Mouse (Mus musculus): Measurements from ENCODE around the gene Atp1b1. TPM values are rescaled to one million over a fixed set of nuclear protein-coding genes. Genes with fewer than 3 reads are reported as not detected.

The Atp1b1 gene
- polyA plus RNA-seq, 1 experiment from 2014 or later: 163 TPM

GRCm38 (mm10) chr1:164460921-164461697, 3.0 kb upstream of the Atp1b1 start:
- H3K27me3 ChIP-seq: peaks cover 36% of the 10 kb centered on the region
- peak overlapping the region; percentile 36 for H3K4me2 ChIP-seq
- ATAC-seq (replicated peaks; ENCODE audit: low FRiP score): peak; percentile 42
- H3K36me3 ChIP-seq: no peaks in the 10 kb centered on the region
- WGBS: 56% methylated on average over 13 of the region's 13 CpGs
- H3K9me3 ChIP-seq (replicated peaks): no peaks in the 10 kb centered on the region
- peak overlapping the region; percentile 9; the same call in 1 of the 2 replicates for H3K4me3 ChIP-seq (replicated peaks)
- no peak overlapping the region for H3K9ac ChIP-seq
- peak overlapping the region; percentile 91 for H3K27ac ChIP-seq
- H3K4me1 ChIP-seq: peaks cover 36% of the 10 kb centered on the region

- Histone ChIP-seq H3K36me3 (no peaks in the 10 kb centered on the region), H3K9ac (0 out of 2 replicates have a peak overlapping the region, but pooled peaks have one; percentile 77), H3K27ac (peak overlapping the region; percentile 95), H3K4me3 (replicated peaks) (peak overlapping the region; percentile 74), H3K4me1 (peaks cover 36% of the 10 kb centered on the region), H3K27me3 (peaks cover 45% of the 10 kb centered on the region), H3K4me2 (peak overlapping the region; percentile 86), H3K9me3 (replicated peaks) (no peaks in the 10 kb centered on the region)
- no peak for ATAC-seq (replicated peaks; ENCODE audit: low FRiP score)
- 53% methylated on average over 12 of the region's 12 CpGs for WGBS
Measured at GRCm38 (mm10) chr1:164459127-164459905, 1.2 kb upstream of the Atp1b1 start.

GRCm38 (mm10) chr1:164458621-164459051, 481 bp upstream of the Atp1b1 start:
- Histone ChIP-seq H3K4me2 (peak overlapping the region; percentile 86), H3K36me3 (no peaks in the 10 kb centered on the region), H3K27ac (peak overlapping the region; percentile 95), H3K4me1 (peaks cover 36% of the 10 kb centered on the region), H3K9ac (peak overlapping the region; percentile 77), H3K9me3 (replicated peaks) (no peaks in the 10 kb centered on the region), H3K4me3 (replicated peaks) (peak overlapping the region; percentile 74), H3K27me3 (peaks cover 45% of the 10 kb centered on the region)
- ATAC-seq (replicated peaks; ENCODE audit: low FRiP score): peak; percentile 81
- 1% methylated on average over 22 of the region's 22 CpGs for WGBS

GRCm38 (mm10) chr1:164457531-164458244, 467 bp downstream of the Atp1b1 start:
- H3K9ac ChIP-seq: peak overlapping the region; percentile 77
- WGBS: under 1% methylated on average over 70 of the region's 76 CpGs
- peaks cover 36% of the 10 kb centered on the region for H3K4me1 ChIP-seq
- H3K27me3 ChIP-seq: peaks cover 45% of the 10 kb centered on the region
- H3K4me2 ChIP-seq: peak overlapping the region; percentile 86
- H3K9me3 ChIP-seq (replicated peaks): no peaks in the 10 kb centered on the region
- peak overlapping the region; percentile 74 for H3K4me3 ChIP-seq (replicated peaks)
- ATAC-seq (replicated peaks; ENCODE audit: low FRiP score): peak; percentile 68
- H3K27ac ChIP-seq: peak overlapping the region; percentile 95
- H3K36me3 ChIP-seq: peaks cover 6% of the 10 kb centered on the region

- H3K27me3 ChIP-seq: peaks cover 45% of the 10 kb centered on the region
- peak overlapping the region; percentile 95; the same call in 1 of the 2 replicates for H3K27ac ChIP-seq
- H3K9me3 ChIP-seq (replicated peaks): no peaks in the 10 kb centered on the region
- H3K4me2 ChIP-seq: peak overlapping the region; percentile 86
- H3K4me3 ChIP-seq (replicated peaks): peak overlapping the region; percentile 74
- ATAC-seq (replicated peaks; ENCODE audit: low FRiP score): no peak
- 4% methylated on average over 8 of the region's 8 CpGs for WGBS
- H3K9ac ChIP-seq: peak overlapping the region; percentile 77
- H3K36me3 ChIP-seq: peaks cover 13% of the 10 kb centered on the region
- peaks cover 32% of the 10 kb centered on the region for H3K4me1 ChIP-seq
Measured at GRCm38 (mm10) chr1:164456731-164457130, 1.4 kb downstream of the Atp1b1 start.

GRCm38 (mm10) chr1:164456065-164456464, 2.1 kb downstream of the Atp1b1 start:
- Histone ChIP-seq H3K36me3 (peaks cover 19% of the 10 kb centered on the region), H3K9me3 (replicated peaks) (no peaks in the 10 kb centered on the region), H3K9ac (peak overlapping the region; percentile 77; the same call in 1 of the 2 replicates), H3K4me1 (peaks cover 28% of the 10 kb centered on the region), H3K27ac (peak overlapping the region; percentile 95), H3K27me3 (peaks cover 45% of the 10 kb centered on the region), H3K4me3 (replicated peaks) (peak overlapping the region; percentile 74), H3K4me2 (peak overlapping the region; percentile 86)
- WGBS: 26% methylated on average over 6 of the region's 6 CpGs
- ATAC-seq (replicated peaks; ENCODE audit: low FRiP score): no peak

- no peak for ATAC-seq (replicated peaks; ENCODE audit: low FRiP score)
- H3K27ac ChIP-seq: peak overlapping the region; percentile 95
- no peaks in the 10 kb centered on the region for H3K9me3 ChIP-seq (replicated peaks)
- peaks cover 45% of the 10 kb centered on the region for H3K27me3 ChIP-seq
- H3K9ac ChIP-seq: 0 out of 2 replicates have a peak overlapping the region, but pooled peaks have one; percentile 26
- peaks cover 28% of the 10 kb centered on the region for H3K4me1 ChIP-seq
- peak overlapping the region; percentile 86 for H3K4me2 ChIP-seq
- H3K4me3 ChIP-seq (replicated peaks): peak overlapping the region; percentile 74
- H3K36me3 ChIP-seq: peaks cover 21% of the 10 kb centered on the region
- 51% methylated on average over 7 of the region's 7 CpGs for WGBS
Measured at GRCm38 (mm10) chr1:164455614-164456013, 2.5 kb downstream of the Atp1b1 start.

- peaks cover 25% of the 10 kb centered on the region for H3K4me1 ChIP-seq
- H3K4me3 ChIP-seq (replicated peaks): peak overlapping the region; percentile 31
- peak overlapping the region; percentile 86 for H3K4me2 ChIP-seq
- H3K36me3 ChIP-seq: peaks cover 25% of the 10 kb centered on the region
- no peak for ATAC-seq (replicated peaks; ENCODE audit: low FRiP score)
- H3K27me3 ChIP-seq: peaks cover 45% of the 10 kb centered on the region
- no peak overlapping the region for H3K27ac ChIP-seq
- no peaks in the 10 kb centered on the region for H3K9me3 ChIP-seq (replicated peaks)
- H3K9ac ChIP-seq: no peak overlapping the region
- 44% methylated on average over 14 of the region's 14 CpGs for WGBS
Measured at GRCm38 (mm10) chr1:164454747-164455400, 3.3 kb downstream of the Atp1b1 start.

- peak overlapping the region; percentile 31; the same call in 1 of the 2 replicates for H3K4me3 ChIP-seq (replicated peaks)
- H3K4me2 ChIP-seq: peak overlapping the region; percentile 86
- no peak overlapping the region for H3K27ac ChIP-seq
Measured at GRCm38 (mm10) chr1:164453739-164454138, 4.4 kb downstream of the Atp1b1 start.

GRCm38 (mm10) chr1:164453146-164453545, 5.0 kb downstream of the Atp1b1 start:
- Histone ChIP-seq H3K4me3 (replicated peaks) (no peak overlapping the region), H3K4me1 (peaks cover 12% of the 10 kb centered on the region), H3K9ac (no peak overlapping the region), H3K27me3 (peaks cover 28% of the 10 kb centered on the region), H3K36me3 (peaks cover 37% of the 10 kb centered on the region), H3K4me2 (no peak overlapping the region), H3K9me3 (replicated peaks) (no peaks in the 10 kb centered on the region), H3K27ac (no peak overlapping the region)
- 86% methylated on average over 8 of the region's 8 CpGs for WGBS
- ATAC-seq (replicated peaks; ENCODE audit: low FRiP score): no peak

More at GRCm38 (mm10) chr1:164453739-164454138, 4.4 kb downstream of the Atp1b1 start:
- ATAC-seq (replicated peaks; ENCODE audit: low FRiP score): no peak
- Histone ChIP-seq H3K36me3 (peaks cover 31% of the 10 kb centered on the region), H3K27me3 (peaks cover 34% of the 10 kb centered on the region), H3K9me3 (replicated peaks) (no peaks in the 10 kb centered on the region), H3K9ac (no peak overlapping the region), H3K4me1 (peaks cover 17% of the 10 kb centered on the region)
- 90% methylated on average over 5 of the region's 5 CpGs for WGBS

GRCm38 (mm10) chr1:164452580-164452979, 5.6 kb downstream of the Atp1b1 start:
- Histone ChIP-seq H3K4me2 (no peak overlapping the region), H3K9me3 (replicated peaks) (no peaks in the 10 kb centered on the region), H3K36me3 (peaks cover 42% of the 10 kb centered on the region), H3K27me3 (peaks cover 24% of the 10 kb centered on the region), H3K27ac (no peak overlapping the region), H3K9ac (no peak overlapping the region), H3K4me3 (replicated peaks) (no peak overlapping the region), H3K4me1 (peaks cover 12% of the 10 kb centered on the region)
- no peak for ATAC-seq (replicated peaks; ENCODE audit: low FRiP score)
- 81% methylated on average over 6 of the region's 6 CpGs for WGBS

Measured in kidney, embryonic 15.5 days (tissue).